Mouse (Mus musculus): ENCODE data around the gene Itm2a.

Gene Itm2a

DNA sequence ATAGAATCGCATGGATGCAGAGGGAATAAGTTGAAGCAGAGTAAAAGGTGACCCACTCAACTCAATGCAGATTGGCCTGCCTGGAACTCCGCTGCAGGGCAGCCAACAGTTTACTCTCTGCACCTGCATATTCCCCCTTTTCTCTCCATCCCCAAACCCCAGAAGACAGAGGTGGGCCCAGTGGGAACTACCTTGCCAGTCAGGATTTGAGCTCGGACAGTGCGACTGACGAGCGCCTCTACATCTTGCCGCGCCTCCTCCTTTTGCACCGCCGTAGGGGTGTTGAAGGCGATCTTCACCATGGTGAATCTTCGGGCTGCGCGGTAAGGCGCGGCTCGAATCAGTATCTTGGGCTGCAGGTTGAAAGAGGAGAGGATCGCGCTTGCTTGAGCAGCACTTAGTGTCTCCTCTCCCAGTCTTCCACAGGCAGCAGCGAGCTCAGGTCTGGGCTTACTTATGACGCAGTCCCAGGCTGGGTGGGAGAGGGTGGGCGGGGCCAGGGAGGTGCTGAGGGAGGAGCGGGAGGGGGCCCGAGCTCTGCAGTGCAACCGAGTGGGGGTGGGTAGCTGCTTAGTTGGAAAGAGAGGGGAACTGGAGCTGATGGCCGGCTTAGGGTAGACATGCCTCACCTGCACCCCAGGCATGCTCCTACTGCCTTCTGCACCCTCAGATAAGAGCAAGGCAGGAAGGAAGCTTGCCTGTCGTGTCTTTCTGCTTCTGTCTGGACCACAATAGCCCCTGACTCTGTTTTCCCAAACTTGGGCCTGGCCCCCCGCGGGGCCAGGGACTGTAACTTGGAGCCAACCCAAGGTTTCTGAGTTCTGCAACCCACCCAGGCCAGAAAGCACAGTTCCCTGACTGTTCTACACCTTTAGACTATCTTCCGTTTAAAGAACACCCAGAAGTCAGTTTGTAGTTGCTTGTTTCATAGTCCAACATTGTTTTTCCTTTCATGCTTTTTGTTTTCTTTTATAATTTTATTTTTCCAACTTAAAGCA lies at the start of gene Itm2a:
TSS of gene Itm2a (minus strand) at position 462 of the 998 bp plus-strand sequence.
- DNase-seq: no peak

DNA sequence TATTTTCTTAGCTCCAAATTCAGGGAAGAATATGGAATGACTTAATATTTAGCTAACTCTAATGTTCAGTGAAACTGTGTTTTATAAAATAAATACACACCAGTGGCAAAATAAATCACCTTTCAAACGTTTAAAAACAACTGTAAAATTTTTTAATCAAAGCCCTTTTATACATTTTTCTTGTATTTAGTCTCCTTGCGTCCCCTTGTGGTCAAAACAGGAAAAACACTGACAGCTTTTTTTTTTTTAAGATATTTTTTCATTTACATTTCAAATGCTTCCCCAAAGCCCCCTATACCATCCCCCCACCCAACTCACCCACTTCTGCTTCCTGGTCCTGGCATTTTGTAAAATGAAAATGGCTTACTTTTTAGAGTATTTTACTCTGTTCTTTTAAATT lies 32.7 kb upstream of the Itm2a start:
- no peak for DNase-seq

DNA sequence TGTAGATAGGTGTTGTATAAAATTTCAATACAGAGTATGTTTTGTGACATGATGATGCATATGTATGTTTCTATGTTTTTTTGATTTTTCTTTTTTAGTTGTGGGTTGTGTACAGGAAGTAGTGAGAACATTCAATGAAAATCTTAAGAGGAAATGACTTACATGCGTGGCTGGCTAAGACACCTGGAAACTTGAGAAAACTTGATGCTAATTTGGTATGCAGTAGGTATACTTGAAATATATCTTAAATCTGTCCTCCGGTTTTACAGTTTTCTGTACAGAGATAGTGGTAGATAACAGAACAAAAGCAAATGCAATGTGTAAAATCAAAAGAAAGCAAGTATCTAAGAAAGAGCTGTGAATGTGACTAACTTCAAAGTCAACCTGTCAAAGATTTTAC lies 18.1 kb upstream of the Itm2a start:
- no peak for DNase-seq

DNA sequence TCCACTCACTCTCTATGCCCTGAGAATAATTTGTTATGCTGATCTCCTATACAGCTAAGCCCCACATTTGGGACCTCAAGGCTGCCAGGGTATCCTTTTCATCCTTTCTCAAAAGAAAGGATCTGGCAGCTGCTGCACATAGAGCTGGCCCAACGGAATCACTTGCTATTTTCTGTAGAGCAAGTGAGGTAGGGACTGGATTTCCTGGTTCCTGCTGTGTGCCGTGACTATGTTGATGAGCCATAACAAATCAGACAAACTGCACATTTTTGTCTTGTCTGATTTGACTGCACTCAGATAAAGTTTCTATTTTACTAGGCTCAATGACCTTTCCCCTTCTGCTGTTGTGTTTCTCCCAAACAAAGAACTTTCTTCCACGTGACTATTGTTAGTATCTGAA lies 14.2 kb upstream of the Itm2a start:
- DNase-seq: no peak

DNA sequence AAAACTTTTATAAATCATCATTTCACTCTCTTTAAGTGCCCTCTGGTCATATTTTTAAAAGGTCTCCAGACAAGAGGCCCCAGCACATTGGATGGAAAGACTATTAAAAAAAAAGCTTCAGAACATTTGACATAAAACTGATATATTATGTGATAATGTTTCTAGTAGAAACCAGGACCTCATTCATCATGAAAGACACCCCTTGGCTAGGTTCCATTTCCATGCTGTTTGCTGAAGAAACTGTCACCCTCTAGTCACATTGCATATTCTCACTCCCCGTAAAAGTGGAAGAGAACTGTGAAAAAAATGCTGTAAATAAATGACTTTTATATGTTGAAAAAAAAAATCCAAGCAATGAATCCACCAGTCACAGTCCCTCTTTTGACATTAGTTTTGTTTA lies 12.8 kb upstream of the Itm2a start:
- DNase-seq: no peak

DNA sequence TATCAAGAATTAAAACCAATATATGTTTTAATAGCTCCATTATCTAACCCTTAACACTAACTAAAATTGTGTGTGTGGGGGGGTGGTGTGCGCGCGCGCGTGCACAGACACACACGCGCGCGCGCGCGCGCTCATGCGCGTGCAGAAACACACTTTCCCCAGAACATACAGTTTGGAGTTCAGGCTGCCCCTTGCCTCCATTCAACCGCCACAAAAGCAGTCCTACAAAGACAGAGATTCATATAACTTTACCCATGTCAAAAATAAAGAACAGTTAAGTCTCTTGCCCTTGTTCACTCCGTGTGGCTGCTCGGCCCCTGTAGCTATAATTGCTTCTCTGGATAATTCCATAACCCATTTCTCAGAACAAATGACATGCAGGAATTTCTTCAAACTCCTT lies 695 bp downstream of the Itm2a start:
- DNase-seq: no peak

DNA sequence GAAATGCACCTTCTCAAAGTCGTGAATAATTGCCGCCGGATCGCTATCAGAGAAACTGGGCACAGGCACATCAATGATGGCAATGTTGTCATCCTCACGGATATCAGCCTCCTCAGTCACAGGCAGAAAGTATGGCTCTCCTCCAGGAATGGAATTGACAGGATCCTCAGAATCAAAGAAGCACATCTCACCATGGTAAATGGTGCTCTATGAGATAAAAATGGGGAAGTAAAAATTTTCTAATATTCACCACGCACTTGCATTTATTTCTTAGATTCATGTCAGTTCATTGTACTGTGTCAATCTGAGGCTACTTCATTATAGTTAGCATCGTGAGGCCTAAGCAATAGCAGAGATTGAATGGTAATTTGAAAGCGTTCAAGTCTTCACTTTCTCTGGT lies 4.1 kb downstream of the Itm2a start:
- DNase-seq: no peak

DNA sequence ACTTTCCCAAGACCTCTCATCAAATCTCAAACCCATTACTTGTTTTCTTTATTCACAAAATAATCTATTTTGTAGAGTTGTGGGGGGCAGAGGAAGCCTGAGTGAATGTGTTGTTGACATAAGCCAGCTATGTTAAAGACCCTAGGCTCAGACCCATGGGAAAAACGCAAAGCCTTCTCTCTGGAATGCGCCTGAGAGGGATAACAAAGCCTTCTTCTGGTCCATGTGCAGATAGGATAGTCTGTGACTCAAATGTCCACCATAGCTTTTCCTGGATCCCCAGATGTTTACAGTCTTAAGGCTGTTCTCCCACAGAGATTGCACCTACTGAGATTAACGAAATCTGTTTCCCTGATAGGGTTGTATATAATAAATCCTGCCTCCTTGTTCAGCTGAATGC lies 9.9 kb downstream of the Itm2a start:
- DNase-seq: no peak

DNA sequence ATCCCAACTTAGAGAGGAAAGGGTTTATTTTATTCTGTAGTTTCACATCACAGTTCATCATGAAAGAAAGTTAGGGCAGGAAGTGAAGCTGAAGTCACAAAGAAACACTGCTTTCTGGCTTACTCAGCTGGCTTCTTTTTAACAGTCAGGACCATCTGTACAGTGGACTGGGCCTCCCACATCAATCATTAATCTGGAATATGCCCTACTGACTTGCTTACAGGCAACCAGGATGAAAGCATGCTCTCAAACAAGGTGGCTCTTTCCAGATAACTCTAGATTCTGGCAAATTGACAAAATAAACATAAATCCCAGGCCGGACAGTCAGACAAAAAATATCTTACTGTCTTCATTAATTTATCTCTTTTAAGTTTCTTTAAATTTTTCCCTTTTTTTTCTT lies 27.8 kb downstream of the Itm2a start:
- DNase-seq: peak in 1 of 2 experiments; percentile 4
